Mouse (Mus musculus): ENCODE data around the gene Pus7l. TPM values are rescaled to one million over a fixed set of nuclear protein-coding genes. Genes with fewer than 3 reads are reported as not detected.

Gene Pus7l
- polyA plus RNA-seq, 1 experiment: 1.7 TPM

DNA sequence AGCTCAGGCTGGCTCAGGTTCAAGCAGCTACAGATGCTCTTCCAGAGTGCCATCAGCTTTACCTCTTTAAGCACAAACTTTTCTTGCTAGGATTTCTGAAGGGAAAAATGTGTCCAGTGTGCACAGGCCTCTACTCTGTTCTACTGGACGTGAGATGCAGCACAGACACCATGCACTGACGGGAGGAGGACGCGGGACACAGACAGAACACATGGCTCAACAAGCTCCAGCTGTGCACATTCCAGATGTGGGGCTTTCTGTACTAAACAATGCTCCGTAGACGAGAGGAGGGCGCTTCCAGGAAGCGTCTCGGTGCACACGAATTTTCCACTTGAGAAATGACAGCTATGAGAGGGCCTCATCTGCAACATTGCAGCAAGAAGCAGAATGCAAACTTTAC, 39.8 kb upstream of the Pus7l start:
- WGBS: 82% methylated on average over 10 of the region's 10 CpGs
- Histone ChIP-seq H3K4me3 (ENCODE audit: low read depth, low read length) (no peak overlapping the region), H3K27me3 (ENCODE audit: control insufficient read depth, insufficient read depth, low read length) (no peaks in the 10 kb centered on the region), H3K36me3 (ENCODE audit: control insufficient read depth, insufficient read depth, low read length) (peaks cover 66% of the 10 kb centered on the region), H3K27ac (ENCODE audit: insufficient read depth, low read depth, low read length) (no peak overlapping the region), H3K4me1 (ENCODE audit: control insufficient read depth, insufficient read depth, insufficient read length, low read length) (peaks cover 2% of the 10 kb centered on the region)
- TF ChIP-seq CTCF (IDR thresholded peaks at IDR 0.05; ENCODE audit: extremely low read depth, insufficient read length, insufficient replicate concordance, low read depth, low read length): no peak
- no peak for TF ChIP-seq POLR2A (IDR thresholded peaks at IDR 0.05; ENCODE audit: low read depth, low read length)

DNA sequence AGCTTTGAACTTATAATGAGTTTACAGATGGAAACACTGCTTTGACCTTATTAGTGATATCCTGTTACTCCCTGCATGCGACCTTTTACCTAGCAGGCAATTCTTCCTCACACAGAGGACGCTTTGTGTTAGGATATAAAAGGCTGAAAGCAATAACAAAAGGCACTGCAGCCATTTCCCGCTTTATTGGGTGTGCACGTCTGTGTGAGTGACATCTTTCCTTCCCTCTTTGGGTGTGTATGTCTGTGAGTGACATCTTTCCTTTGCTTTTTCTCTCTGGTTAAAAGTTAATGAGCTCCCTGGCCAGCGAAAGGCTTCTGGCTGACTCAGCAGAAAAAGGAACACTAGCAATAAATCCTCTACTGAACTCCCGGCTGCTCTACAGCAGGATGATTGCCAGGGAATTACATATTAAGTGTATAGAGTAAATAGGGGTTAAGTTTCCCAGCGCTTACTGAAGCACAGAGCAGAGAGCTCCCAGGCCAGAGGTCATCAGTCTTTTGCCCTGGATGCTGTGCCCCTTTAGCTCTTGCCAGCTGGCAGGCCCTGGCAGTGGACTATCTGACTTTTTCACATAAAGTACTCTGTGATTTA, 38.8 kb upstream of the Pus7l start:
- Histone ChIP-seq H3K27ac (ENCODE audit: insufficient read depth, low read depth, low read length) (no peak overlapping the region), H3K4me1 (ENCODE audit: control insufficient read depth, insufficient read depth, insufficient read length, low read length) (no peaks in the 10 kb centered on the region; the same call in 1 of the 2 replicates), H3K27me3 (ENCODE audit: control insufficient read depth, insufficient read depth, low read length) (no peaks in the 10 kb centered on the region), H3K4me3 (ENCODE audit: low read depth, low read length) (no peak overlapping the region), H3K36me3 (ENCODE audit: control insufficient read depth, insufficient read depth, low read length) (peaks cover 68% of the 10 kb centered on the region)
- 29% methylated on average over 7 of the region's 7 CpGs for WGBS
- TF ChIP-seq POLR2A (IDR thresholded peaks at IDR 0.05; ENCODE audit: low read depth, low read length) (no peak), CTCF (IDR thresholded peaks at IDR 0.05; ENCODE audit: extremely low read depth, insufficient read length, insufficient replicate concordance, low read depth, low read length) (no peak)

GRCm38 (mm10) chr15:94574566-94575268, 31.4 kb upstream of the Pus7l start:
- TF ChIP-seq POLR2A (IDR thresholded peaks at IDR 0.05; ENCODE audit: low read depth, low read length): no peak
- TF ChIP-seq CTCF (IDR thresholded peaks at IDR 0.05; ENCODE audit: extremely low read depth, insufficient read length, insufficient replicate concordance, low read depth, low read length): no peak
- Histone ChIP-seq H3K4me1 (ENCODE audit: control insufficient read depth, insufficient read depth, insufficient read length, low read length) (peaks cover 8% of the 10 kb centered on the region; the same call in 1 of the 2 replicates), H3K27ac (ENCODE audit: insufficient read depth, low read depth, low read length) (no peak overlapping the region), H3K4me3 (ENCODE audit: low read depth, low read length) (no peak overlapping the region), H3K27me3 (ENCODE audit: control insufficient read depth, insufficient read depth, low read length) (no peaks in the 10 kb centered on the region), H3K36me3 (ENCODE audit: control insufficient read depth, insufficient read depth, low read length) (peaks cover 8% of the 10 kb centered on the region)
- WGBS: 66% methylated on average over 4 of the region's 4 CpGs

GRCm38 (mm10) chr15:94572746-94573145, 29.4 kb upstream of the Pus7l start:
- Histone ChIP-seq H3K27ac (ENCODE audit: insufficient read depth, low read depth, low read length) (no peak overlapping the region), H3K4me3 (ENCODE audit: low read depth, low read length) (no peak overlapping the region), H3K27me3 (ENCODE audit: control insufficient read depth, insufficient read depth, low read length) (no peaks in the 10 kb centered on the region), H3K36me3 (ENCODE audit: control insufficient read depth, insufficient read depth, low read length) (peaks cover 1% of the 10 kb centered on the region; the same call in 1 of the 2 replicates), H3K4me1 (ENCODE audit: control insufficient read depth, insufficient read depth, insufficient read length, low read length) (peaks cover 16% of the 10 kb centered on the region)
- TF ChIP-seq CTCF (IDR thresholded peaks at IDR 0.05; ENCODE audit: extremely low read depth, insufficient read length, insufficient replicate concordance, low read depth, low read length) (no peak), POLR2A (IDR thresholded peaks at IDR 0.05; ENCODE audit: low read depth, low read length) (no peak)
- 81% methylated on average over 8 of the region's 8 CpGs for WGBS

DNA sequence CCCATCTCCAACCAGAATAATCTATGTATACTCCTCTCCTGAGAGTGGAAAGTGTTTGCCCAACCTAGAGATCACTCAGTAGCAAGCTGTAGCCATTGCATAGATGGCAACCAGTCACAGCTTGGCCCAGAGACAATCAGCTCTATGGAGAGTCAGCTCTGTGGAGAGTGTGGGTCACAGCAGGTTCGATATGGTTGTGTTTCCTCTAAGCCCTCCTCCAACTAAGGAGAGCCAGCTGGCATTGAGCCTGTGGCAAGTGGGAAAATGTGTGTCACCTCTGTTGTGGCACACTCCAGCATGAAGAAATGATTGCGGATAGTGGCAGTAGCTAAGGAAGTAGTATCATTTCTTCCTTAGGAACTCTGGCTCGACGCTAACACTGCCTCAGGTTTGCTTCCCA, 28.2 kb upstream of the Pus7l start:
- no peaks in the 10 kb centered on the region for H3K27me3 ChIP-seq (ENCODE audit: control insufficient read depth, insufficient read depth, low read length)
- 56% methylated on average over 4 of the region's 4 CpGs for WGBS
- no peak overlapping the region for H3K4me3 ChIP-seq (ENCODE audit: low read depth, low read length)
- peaks cover 8% of the 10 kb centered on the region for H3K36me3 ChIP-seq (ENCODE audit: control insufficient read depth, insufficient read depth, low read length)
- TF ChIP-seq POLR2A (IDR thresholded peaks at IDR 0.05; ENCODE audit: low read depth, low read length) (no peak), CTCF (IDR thresholded peaks at IDR 0.05; ENCODE audit: extremely low read depth, insufficient read length, insufficient replicate concordance, low read depth, low read length) (no peak)
- peaks cover 17% of the 10 kb centered on the region for H3K4me1 ChIP-seq (ENCODE audit: control insufficient read depth, insufficient read depth, insufficient read length, low read length)
- H3K27ac ChIP-seq (ENCODE audit: insufficient read depth, low read depth, low read length): no peak overlapping the region

DNA sequence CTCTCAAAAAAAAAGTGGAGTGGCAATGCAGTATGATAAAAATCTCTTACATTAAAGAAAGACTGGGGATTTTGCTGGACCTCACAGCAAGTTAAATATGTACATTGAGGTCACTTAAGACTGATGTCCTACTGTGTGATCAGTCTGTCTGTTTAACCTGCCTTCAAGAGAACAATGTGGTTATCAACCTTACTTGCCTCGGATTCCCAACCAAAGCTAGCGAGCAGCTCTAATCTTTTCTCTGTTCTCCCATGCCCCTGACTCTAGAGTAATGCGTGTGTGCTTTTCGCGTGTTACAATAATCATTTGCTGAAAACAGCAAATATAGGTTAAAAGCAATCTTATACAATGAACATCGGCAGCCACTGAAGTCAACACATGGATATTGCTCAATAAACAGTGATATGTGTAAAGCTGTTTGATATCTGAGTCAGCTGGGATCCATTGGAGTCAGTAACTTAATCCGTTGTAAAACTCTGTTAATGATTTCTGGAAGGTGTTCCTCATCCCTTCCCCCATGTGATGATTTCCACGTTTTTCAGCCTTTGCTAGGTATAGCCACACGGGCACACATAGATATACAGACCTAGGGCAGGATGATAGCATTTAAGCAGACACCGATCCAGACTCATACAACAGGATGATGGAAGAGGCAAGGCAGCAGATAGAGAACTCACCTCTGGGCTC, 25.3 kb upstream of the Pus7l start:
- peaks cover 21% of the 10 kb centered on the region for H3K4me1 ChIP-seq (ENCODE audit: control insufficient read depth, insufficient read depth, insufficient read length, low read length)
- WGBS: 31% methylated on average over 10 of the region's 10 CpGs
- peaks cover 19% of the 10 kb centered on the region for H3K36me3 ChIP-seq (ENCODE audit: control insufficient read depth, insufficient read depth, low read length)
- H3K4me3 ChIP-seq (ENCODE audit: low read depth, low read length): no peak overlapping the region
- TF ChIP-seq CTCF (IDR thresholded peaks at IDR 0.05; ENCODE audit: extremely low read depth, insufficient read length, insufficient replicate concordance, low read depth, low read length) (no peak), POLR2A (IDR thresholded peaks at IDR 0.05; ENCODE audit: low read depth, low read length) (no peak)
- H3K27me3 ChIP-seq (ENCODE audit: control insufficient read depth, insufficient read depth, low read length): no peaks in the 10 kb centered on the region
- H3K27ac ChIP-seq (ENCODE audit: insufficient read depth, low read depth, low read length): peak overlapping the region; percentile 29; the same call in 1 of the 2 replicates

DNA sequence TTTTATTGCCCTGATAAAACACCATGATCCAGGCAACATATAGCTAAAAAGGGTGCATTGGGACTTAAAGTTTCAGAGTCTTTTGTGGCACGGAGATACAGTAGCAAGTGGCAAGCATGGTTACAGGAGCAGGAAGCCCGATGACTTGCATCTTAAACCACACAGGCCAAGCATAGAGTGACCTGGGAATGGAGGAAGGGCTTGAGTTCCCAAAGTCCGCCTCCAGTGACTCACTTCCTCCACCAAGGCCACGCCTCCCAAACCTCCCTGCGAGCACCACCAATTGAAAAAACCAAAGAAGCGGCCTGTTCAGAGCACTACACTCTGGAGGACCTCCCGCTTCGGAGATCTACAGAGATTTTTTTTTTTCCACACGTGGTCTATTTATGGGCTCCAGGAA, 22.5 kb upstream of the Pus7l start:
- no peak overlapping the region for H3K27ac ChIP-seq (ENCODE audit: insufficient read depth, low read depth, low read length)
- TF ChIP-seq POLR2A (IDR thresholded peaks at IDR 0.05; ENCODE audit: low read depth, low read length) (no peak), CTCF (IDR thresholded peaks at IDR 0.05; ENCODE audit: extremely low read depth, insufficient read length, insufficient replicate concordance, low read depth, low read length) (no peak)
- H3K4me1 ChIP-seq (ENCODE audit: control insufficient read depth, insufficient read depth, insufficient read length, low read length): peaks cover 20% of the 10 kb centered on the region
- WGBS: 76% methylated on average over 9 of the region's 9 CpGs
- no peak overlapping the region for H3K4me3 ChIP-seq (ENCODE audit: low read depth, low read length)
- peaks cover 30% of the 10 kb centered on the region for H3K36me3 ChIP-seq (ENCODE audit: control insufficient read depth, insufficient read depth, low read length)
- H3K27me3 ChIP-seq (ENCODE audit: control insufficient read depth, insufficient read depth, low read length): no peaks in the 10 kb centered on the region
